Mouse (Mus musculus): Measurements from ENCODE around the gene Mctp1.

Mctp1 gene

GRCm38 (mm10) chr13:76840712-76841111 is 456.4 kb downstream of the Mctp1 start:
- DNase-seq, result no peak

- DNase-seq, result peak; percentile 4 to 13
Observed at GRCm38 (mm10) chr13:76844629-76845255, 460.4 kb downstream of the Mctp1 start.

GRCm38 (mm10) chr13:76850412-76851054 is 466.2 kb downstream of the Mctp1 start:
- DNase-seq, result no peak

GRCm38 (mm10) chr13:76854306-76854705 is 470.0 kb downstream of the Mctp1 start:
- no peak for DNase-seq

- DNase-seq, result no peak
Observed at GRCm38 (mm10) chr13:76855021-76855420, 470.7 kb downstream of the Mctp1 start.

GRCm38 (mm10) chr13:76857024-76857423 is 472.7 kb downstream of the Mctp1 start:
- DNase-seq, result no peak

GRCm38 (mm10) chr13:76858078-76858482 is 473.7 kb downstream of the Mctp1 start:
- no peak for DNase-seq

GRCm38 (mm10) chr13:76870291-76870690 is 486.0 kb downstream of the Mctp1 start:
- DNase-seq, result no peak

GRCm38 (mm10) chr13:76877887-76878763 is 493.8 kb downstream of the Mctp1 start:
- no peak for DNase-seq

GRCm38 (mm10) chr13:76879008-76879407 is 494.7 kb downstream of the Mctp1 start:
- no peak for DNase-seq

- DNase-seq, result no peak
Observed at GRCm38 (mm10) chr13:76884517-76885092, 500.3 kb downstream of the Mctp1 start.

- DNase-seq, result no peak
Observed at GRCm38 (mm10) chr13:76892987-76893386, 508.7 kb downstream of the Mctp1 start.

GRCm38 (mm10) chr13:76895770-76896456 is 511.6 kb downstream of the Mctp1 start:
- no peak for DNase-seq

- no peak for DNase-seq
Observed at GRCm38 (mm10) chr13:76896457-76896790, 512.1 kb downstream of the Mctp1 start.

- DNase-seq, result no peak
Observed at GRCm38 (mm10) chr13:76918321-76918720, 534.0 kb downstream of the Mctp1 start.

GRCm38 (mm10) chr13:76926851-76927250 is 542.5 kb downstream of the Mctp1 start:
- no peak for DNase-seq

GRCm38 (mm10) chr13:76927875-76928440 is 543.6 kb downstream of the Mctp1 start:
- DNase-seq, result no peak

GRCm38 (mm10) chr13:76929152-76929551 is 544.8 kb downstream of the Mctp1 start:
- DNase-seq, result no peak

- no peak for DNase-seq
Observed at GRCm38 (mm10) chr13:76932933-76933332, 548.6 kb downstream of the Mctp1 start.

GRCm38 (mm10) chr13:76949234-76949633 is 564.9 kb downstream of the Mctp1 start:
- DNase-seq, result no peak

GRCm38 (mm10) chr13:76967588-76967987 is 583.3 kb downstream of the Mctp1 start:
- DNase-seq, result no peak

- DNase-seq, result peak; percentile 1 to 5
Observed at GRCm38 (mm10) chr13:76969386-76969785, 585.1 kb downstream of the Mctp1 start.

Measured in kidney, adult 8-10 months (tissue).